Mouse (Mus musculus) myocyte (in vitro differentiated cells): ENCODE data around the gene Usp29. TPM values are rescaled to one million over a fixed set of nuclear protein-coding genes. Genes with fewer than 3 reads are reported as not detected.
A peak's percentile ranks its signal among the peaks of the same experiment; 100 is the strongest.

ENCODE experiments used
- H3K27me3 ChIP-seq: one replicate; pipeline ENCODE4 v1.6.1; 2011; ENCODE audit not compliant: control insufficient read depth, insufficient read depth, insufficient read length
- H3K36me3 ChIP-seq: one replicate; pipeline ENCODE4 v1.6.1; 2011; ENCODE audit not compliant: control insufficient read depth, insufficient read depth
- H3K4me2 ChIP-seq: one replicate; pipeline ENCODE4 v1.6.1; 2011; ENCODE audit warnings: low read depth, control low read depth
- H3K4me3 ChIP-seq: one replicate; pipeline ENCODE4 v1.5.1; 2011; ENCODE audit warnings: mild to moderate bottlenecking, control low read depth, moderate library complexity
- H3K79me2 ChIP-seq: one replicate; pipeline ENCODE4 v1.6.1; 2011; ENCODE audit not compliant: control insufficient read depth, insufficient read depth
- H3ac ChIP-seq: one replicate; pipeline ENCODE4 v1.6.1; 2011; ENCODE audit not compliant: control insufficient read depth, insufficient read length
- CEBPB ChIP-seq: IDR thresholded peaks from 2 replicates; pipeline ENCODE4 v1.6.1; 2011; ENCODE audit warnings: mild to moderate bottlenecking, moderate library complexity; ENCODE audit not compliant: poor library complexity, insufficient read depth, severe bottlenecking
- E2F4 ChIP-seq: IDR thresholded peaks from one replicate; pipeline ENCODE4 v1.6.1; 2011; ENCODE audit warnings: mild to moderate bottlenecking, control low read depth, moderate library complexity; ENCODE audit not compliant: insufficient read depth
- MAX ChIP-seq: IDR thresholded peaks from one replicate; pipeline ENCODE4 v1.6.1; 2011; ENCODE audit warnings: low read depth, mild to moderate bottlenecking, control low read depth
- MYOD1 ChIP-seq, 3 experiments: IDR thresholded peaks; one replicate each; pipeline ENCODE4 v1.6.1; 2011; ENCODE audit warnings: control low read depth in 2 of 3, low read depth in 2 of 3, mild to moderate bottlenecking in 2 of 3, moderate library complexity in 1 of 3; ENCODE audit not compliant: insufficient read length in 2 of 3, control insufficient read depth in 1 of 3
- MYOG ChIP-seq, 3 experiments: IDR thresholded peaks; one replicate each; pipeline ENCODE4 v1.6.1; 2011; ENCODE audit warnings: control low read depth in 2 of 3, low read depth in 2 of 3, mild to moderate bottlenecking in 2 of 3; ENCODE audit not compliant: insufficient read length in 2 of 3, control insufficient read depth in 1 of 3, insufficient read depth in 1 of 3
- POLR2A ChIP-seq: IDR thresholded peaks from one replicate; pipeline ENCODE4 v1.6.1; 2011; ENCODE audit warnings: low read depth, mild to moderate bottlenecking, control low read depth, moderate library complexity; ENCODE audit not compliant: insufficient read length
- POLR2AphosphoS2 ChIP-seq: IDR thresholded peaks from one replicate; pipeline ENCODE4 v1.6.1; 2011; ENCODE audit warnings: low read depth, control low read depth; ENCODE audit not compliant: insufficient read length
- REST ChIP-seq: IDR thresholded peaks from one replicate; pipeline ENCODE4 v1.6.1; 2011; ENCODE audit warnings: mild to moderate bottlenecking, control low read depth, moderate library complexity; ENCODE audit not compliant: insufficient read depth, insufficient read length
- SRF ChIP-seq: IDR thresholded peaks from one replicate; pipeline ENCODE4 v1.6.1; 2011; ENCODE audit warnings: low read depth; ENCODE audit not compliant: control insufficient read depth, insufficient read length
- TCF12 ChIP-seq: IDR thresholded peaks from one replicate; pipeline ENCODE4 v1.6.1; 2011; ENCODE audit warnings: mild to moderate bottlenecking, control low read depth; ENCODE audit not compliant: poor library complexity, insufficient read depth, severe bottlenecking
- TCF3 ChIP-seq: IDR thresholded peaks from one replicate; pipeline ENCODE4 v1.6.1; 2011; ENCODE audit warnings: low read depth, control low read depth; ENCODE audit not compliant: insufficient read length
- USF1 ChIP-seq: IDR thresholded peaks from one replicate; pipeline ENCODE4 v1.6.1; 2011; ENCODE audit warnings: low read depth, mild to moderate bottlenecking, control low read depth, moderate library complexity
- polyA plus RNA-seq: library from polyadenylated mRNA; unstranded; fragments of >200 nt; fragmentation: generic; extraction: Trizol; gene quantifications from one replicate; pipeline ENCODE4 v1.2.1, GENCODE M21; 2012; ENCODE audit warnings: missing spikeins

Usp29 gene
- polyA plus RNA-seq, 1 experiment: 1.1 TPM

DNA sequence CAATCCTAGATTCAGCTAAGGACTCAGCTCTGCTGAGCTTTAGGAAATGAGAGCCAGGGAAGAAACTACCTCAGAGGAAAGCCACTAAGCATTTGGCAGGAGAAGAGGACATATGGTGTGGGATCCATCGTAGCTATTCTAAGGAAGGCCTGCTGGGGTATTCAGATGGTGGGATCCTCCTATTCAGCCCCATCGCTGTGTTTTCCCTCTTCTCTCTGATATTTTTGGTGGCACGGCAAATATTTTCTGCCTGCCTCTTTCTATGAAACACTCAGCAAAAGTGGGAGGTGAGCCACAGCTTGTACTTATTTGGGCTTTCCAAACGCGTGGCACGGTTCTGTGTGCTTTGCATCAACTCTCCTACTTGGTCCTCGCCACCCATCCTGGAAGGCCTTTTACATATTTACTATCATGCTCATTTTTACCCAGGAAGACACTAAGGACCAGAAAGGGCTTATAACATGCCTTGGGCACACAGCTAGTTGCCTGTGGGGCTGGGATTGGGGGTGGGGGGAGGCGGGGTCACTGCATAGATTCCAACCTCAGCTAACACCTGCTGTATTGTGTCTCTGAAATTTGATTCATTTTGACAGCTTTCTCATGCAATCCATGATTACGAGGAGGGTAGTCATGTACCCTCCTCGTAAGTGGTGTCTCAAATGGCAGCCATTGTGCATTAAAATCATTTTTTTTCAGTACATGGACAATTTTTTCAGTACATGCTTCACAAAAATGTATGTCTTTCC, 46.1 kb downstream of the Usp29 start:
- peak overlapping the region; percentile 60 for H3K4me2 ChIP-seq

DNA sequence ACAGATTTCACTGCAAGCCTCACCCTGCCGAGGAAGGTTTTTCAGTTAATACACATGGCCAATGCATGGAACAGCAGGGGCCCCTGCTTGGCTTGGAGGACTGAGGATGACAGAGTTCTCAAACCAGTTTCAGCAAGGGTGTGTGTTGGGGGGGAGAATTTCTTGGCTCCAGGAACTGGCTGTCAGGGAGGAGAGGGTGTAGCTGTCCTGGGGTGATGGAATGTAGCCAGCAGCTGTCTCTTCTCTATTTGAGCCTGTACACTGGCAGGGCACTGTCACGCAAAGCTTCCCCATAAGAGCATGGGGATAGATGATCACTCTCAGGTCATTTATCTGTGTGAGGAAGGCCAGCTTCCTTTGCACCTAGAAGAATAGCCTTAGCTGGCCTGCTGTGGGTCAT, 46.7 kb downstream of the Usp29 start:
- Histone ChIP-seq H3K4me3 (no peak overlapping the region), H3ac (no peak overlapping the region), H3K36me3 (no peaks in the 10 kb centered on the region), H3K79me2 (no peaks in the 10 kb centered on the region), H3K27me3 (no peaks in the 10 kb centered on the region), H3K4me2 (peak overlapping the region; percentile 60)
- peak in 2 of 3 experiments; percentile 59 to 88 for TF ChIP-seq MYOD1 (IDR thresholded peaks at IDR 0.05; ENCODE audit: control insufficient read depth in 1 of 3, insufficient read length in 2 of 3, low read depth in 2 of 3)
- TF ChIP-seq CEBPB: no peak
- TF ChIP-seq REST: no peak
- TF ChIP-seq MYOG (IDR thresholded peaks at IDR 0.05; ENCODE audit: control insufficient read depth in 1 of 3, insufficient read depth in 1 of 3, insufficient read length in 2 of 3, low read depth in 2 of 3): peak in 2 of 3 experiments; percentile 66 to 82
- TF ChIP-seq MAX: no peak
- no peak for TF ChIP-seq POLR2AphosphoS2
- no peak for TF ChIP-seq E2F4
- TF ChIP-seq SRF: no peak
- no peak for TF ChIP-seq TCF3
- no peak for TF ChIP-seq USF1
- TF ChIP-seq TCF12: peak; percentile 26
- no peak for TF ChIP-seq POLR2A

More for the DNA sequence above, 46.1 kb downstream of the Usp29 start:
- H3K27me3 ChIP-seq: no peaks in the 10 kb centered on the region
- H3K4me3 ChIP-seq: no peak overlapping the region
- H3ac ChIP-seq: no peak overlapping the region
- H3K36me3 ChIP-seq: no peaks in the 10 kb centered on the region
- TF ChIP-seq MAX (no peak), MYOD1 (IDR thresholded peaks at IDR 0.05; ENCODE audit: control insufficient read depth in 1 of 3, insufficient read length in 2 of 3, low read depth in 2 of 3) (peak in 2 of 3 experiments; percentile 61 to 90)
- H3K79me2 ChIP-seq: no peaks in the 10 kb centered on the region

DNA sequence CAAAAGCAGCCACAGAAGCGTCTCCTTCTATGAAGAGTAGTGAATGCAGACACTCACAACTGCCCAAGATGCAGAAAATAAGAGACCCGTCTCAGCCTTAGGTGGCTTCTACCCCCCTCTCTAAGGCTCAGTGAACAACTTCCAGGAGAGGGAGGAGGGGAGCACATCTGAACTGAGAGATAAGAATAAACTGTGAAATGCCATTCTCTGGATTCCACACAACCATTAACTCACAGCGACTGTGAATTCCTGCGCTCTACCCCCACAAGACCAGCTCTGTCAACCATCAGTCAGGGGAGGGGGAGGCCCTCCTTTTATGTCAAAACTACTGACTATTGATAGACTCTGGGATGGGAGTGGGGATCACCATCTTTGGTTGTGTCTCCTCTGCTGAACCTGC, 47.3 kb downstream of the Usp29 start:
- Histone ChIP-seq H3K27me3 (no peaks in the 10 kb centered on the region), H3K4me2 (peak overlapping the region; percentile 60), H3ac (no peak overlapping the region), H3K4me3 (no peak overlapping the region), H3K79me2 (no peaks in the 10 kb centered on the region), H3K36me3 (no peaks in the 10 kb centered on the region)
- no peak for TF ChIP-seq TCF3
- TF ChIP-seq REST: no peak
- no peak for TF ChIP-seq USF1
- TF ChIP-seq CEBPB: no peak
- no peak for TF ChIP-seq TCF12
- TF ChIP-seq MYOG (IDR thresholded peaks at IDR 0.05; ENCODE audit: control insufficient read depth in 1 of 3, insufficient read depth in 1 of 3, insufficient read length in 2 of 3, low read depth in 2 of 3): no peak
- no peak for TF ChIP-seq POLR2A
- no peak for TF ChIP-seq POLR2AphosphoS2
- TF ChIP-seq MAX: no peak
- no peak for TF ChIP-seq SRF
- no peak for TF ChIP-seq MYOD1 (IDR thresholded peaks at IDR 0.05; ENCODE audit: control insufficient read depth in 1 of 3, insufficient read length in 2 of 3, low read depth in 2 of 3)
- no peak for TF ChIP-seq E2F4

DNA sequence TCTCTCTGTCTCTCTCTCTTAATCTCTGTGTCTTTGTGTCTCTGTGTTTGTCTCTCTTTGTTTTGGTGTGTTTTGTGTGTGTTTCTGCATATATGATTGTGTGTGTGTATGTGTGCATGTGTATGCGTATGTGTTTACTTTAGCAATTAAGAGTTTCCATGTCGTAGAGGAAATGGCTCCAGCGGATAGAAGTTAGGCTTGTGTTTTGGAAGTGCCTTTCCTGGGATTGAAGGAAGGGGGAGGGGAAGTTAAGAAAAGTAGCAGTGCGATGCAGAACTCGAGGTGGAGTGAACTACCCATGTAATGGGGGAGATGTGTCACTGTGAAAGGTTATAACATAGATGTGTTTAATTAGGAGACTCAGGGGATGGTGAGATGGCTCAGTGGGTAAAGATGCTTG, 48.8 kb downstream of the Usp29 start:
- Histone ChIP-seq H3K36me3 (no peaks in the 10 kb centered on the region), H3ac (no peak overlapping the region), H3K4me2 (no peak overlapping the region), H3K27me3 (no peaks in the 10 kb centered on the region), H3K4me3 (no peak overlapping the region), H3K79me2 (no peaks in the 10 kb centered on the region)
- TF ChIP-seq CEBPB (no peak), MAX (no peak), MYOG (IDR thresholded peaks at IDR 0.05; ENCODE audit: control insufficient read depth in 1 of 3, insufficient read depth in 1 of 3, insufficient read length in 2 of 3, low read depth in 2 of 3) (no peak), TCF3 (no peak)

DNA sequence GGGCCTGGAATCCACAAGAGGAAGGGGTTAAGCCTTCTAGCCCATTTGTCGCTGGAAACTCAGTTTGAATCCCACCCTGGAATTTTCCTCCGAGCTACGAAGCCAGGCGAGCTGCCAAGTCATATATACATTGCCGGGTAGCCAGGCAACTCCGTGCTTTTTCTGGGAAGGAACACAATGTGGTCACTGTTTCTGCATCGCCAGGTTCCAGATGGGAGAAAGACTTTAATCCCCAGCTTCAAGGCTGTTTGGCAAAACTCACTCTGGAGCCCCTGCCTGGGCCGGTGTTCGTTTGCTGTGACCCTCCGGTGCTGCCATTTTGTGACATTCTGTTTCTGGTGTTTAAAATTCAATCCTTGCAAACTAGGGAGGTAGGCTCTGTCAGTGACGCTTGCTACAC, 51.2 kb downstream of the Usp29 start:
- Histone ChIP-seq H3K27me3 (no peaks in the 10 kb centered on the region), H3K79me2 (no peaks in the 10 kb centered on the region), H3K4me2 (no peak overlapping the region), H3K36me3 (no peaks in the 10 kb centered on the region), H3K4me3 (no peak overlapping the region), H3ac (no peak overlapping the region)
- no peak for TF ChIP-seq POLR2A
- TF ChIP-seq REST: no peak
- no peak for TF ChIP-seq USF1
- TF ChIP-seq E2F4: no peak
- TF ChIP-seq MYOD1 (IDR thresholded peaks at IDR 0.05; ENCODE audit: control insufficient read depth in 1 of 3, insufficient read length in 2 of 3, low read depth in 2 of 3): no peak
- no peak for TF ChIP-seq TCF3
- TF ChIP-seq TCF12: no peak
- no peak for TF ChIP-seq POLR2AphosphoS2
- TF ChIP-seq CEBPB: no peak
- no peak for TF ChIP-seq MYOG (IDR thresholded peaks at IDR 0.05; ENCODE audit: control insufficient read depth in 1 of 3, insufficient read depth in 1 of 3, insufficient read length in 2 of 3, low read depth in 2 of 3)
- no peak for TF ChIP-seq MAX
- no peak for TF ChIP-seq SRF
